Mouse (Mus musculus) embryo, embryonic 11 days (tissue): Measurements from ENCODE around the gene Sap18b.
"Not testable (repeated sequence)": the region's sequence is repeated elsewhere in the genome, so short reads cannot be mapped to it uniquely, and the experiment has no call there.

Experiments used
- DNase-seq: peaks from one replicate; pipeline ENCODE4 v3.0.0-alpha.2; 2015

Gene Sap18b

DNA sequence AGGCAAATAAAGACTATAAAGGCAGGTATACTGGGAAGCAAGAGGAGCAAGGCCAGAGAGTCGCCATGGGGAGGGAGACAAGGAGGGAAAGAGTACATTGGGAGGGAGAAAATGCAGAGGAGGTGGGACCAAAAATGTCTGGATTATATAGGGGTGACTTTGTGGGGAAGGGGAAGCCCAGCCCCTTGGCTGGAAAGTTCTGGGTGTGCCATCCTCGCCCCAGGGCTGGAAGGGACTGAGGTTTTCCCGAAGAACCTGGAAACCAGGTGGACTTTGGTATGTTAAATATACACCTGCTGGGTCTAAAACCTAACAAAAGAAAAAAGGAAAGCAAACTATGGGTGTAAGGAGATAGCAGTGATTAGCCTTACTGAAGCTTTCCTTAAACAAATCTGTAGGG lies 5.0 kb downstream of the Sap18b start:
- DNase-seq, result no peak

DNA sequence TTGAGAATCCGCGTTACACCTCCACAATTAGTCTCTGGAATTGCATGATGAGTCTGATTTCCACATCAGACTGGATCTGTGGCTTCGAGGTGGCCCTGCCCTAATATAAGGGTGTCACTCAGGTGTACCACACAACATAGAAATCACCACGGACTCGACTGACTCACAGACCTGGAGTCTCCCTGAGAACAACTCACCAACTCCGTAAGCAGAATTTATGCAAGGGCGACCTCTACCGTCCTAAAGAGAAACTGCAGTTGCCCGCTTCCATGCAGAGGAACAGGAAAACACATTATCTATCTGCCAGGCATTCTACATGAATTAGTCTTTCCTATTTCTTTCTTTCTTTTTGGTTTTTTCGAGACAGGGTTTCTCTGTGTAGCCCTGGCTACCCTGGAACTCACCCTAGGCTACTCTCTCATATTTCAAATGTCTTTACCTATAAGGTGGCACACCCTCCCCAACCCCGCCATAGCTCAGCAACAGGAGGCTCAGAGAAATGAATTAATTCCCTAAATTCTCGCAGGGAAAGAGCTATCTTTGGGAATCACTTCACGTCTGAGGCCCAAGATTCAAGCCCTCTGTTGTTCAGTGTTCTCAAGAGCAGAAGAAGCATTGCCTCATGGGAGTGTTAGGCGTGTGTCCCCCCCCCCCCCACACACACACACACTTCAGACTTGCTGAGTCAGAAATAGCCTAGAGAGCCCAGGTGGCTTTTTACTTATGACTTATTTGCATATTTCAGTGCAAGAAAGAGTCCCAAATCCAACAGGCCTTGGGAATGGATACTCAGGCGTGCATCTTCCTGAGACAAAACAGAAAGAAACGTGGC lies 7.7 kb downstream of the Sap18b start:
- peak; percentile 83 for DNase-seq

DNA sequence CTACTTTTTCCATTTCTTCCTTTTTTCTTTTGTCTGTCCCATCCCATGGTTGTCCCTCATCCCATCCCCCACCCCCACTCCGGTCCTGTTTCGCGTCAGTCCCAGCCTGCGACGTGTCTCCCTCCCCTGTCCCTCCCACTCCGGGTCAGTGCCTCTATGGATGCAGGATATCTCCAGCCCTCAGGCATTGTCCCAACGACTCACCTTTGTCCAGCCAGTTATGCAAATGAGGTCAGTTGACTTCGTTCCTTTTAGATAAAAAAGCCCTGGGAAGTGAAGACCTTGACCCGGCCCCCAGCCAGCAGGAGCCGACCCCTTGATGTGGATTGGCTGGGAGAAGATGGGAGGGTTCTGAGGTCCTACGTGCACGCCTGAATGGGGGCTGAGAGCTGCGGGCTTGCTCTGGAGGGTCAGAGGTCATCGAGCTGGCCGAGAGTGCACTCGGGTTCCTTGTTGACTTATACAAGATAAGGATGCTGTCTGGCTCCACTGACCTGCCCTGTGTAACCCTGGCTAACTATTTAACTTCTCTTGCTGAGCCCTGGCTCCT lies 8.4 kb downstream of the Sap18b start:
- DNase-seq, result peak; percentile 80

GRCm38 (mm10) chr8:95835891-95836290 lies 10.7 kb downstream of the Sap18b start:
- no peak for DNase-seq

DNA sequence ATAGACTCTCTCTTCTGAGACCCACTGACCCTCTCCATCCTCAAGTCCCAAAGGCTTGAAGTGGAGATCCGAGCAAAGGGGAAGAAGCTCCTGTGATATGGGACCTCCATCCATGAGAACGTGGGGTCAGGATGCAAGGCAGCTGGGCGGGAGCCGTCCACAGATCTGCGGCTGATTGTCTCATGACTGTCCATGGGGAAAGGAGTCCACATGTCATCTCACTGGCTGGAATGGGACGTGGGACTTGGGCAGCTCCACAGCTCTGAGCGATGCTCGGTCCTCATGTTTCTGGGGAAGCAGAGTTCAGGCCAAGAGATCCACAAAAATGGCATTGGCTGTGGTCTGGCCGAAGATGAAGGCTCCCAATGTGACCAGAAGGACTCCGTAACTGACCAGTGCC lies 12.1 kb downstream of the Sap18b start:
- no peak for DNase-seq

- no peak for DNase-seq
Measured at GRCm38 (mm10) chr8:95839289-95839688, 14.1 kb downstream of the Sap18b start.

GRCm38 (mm10) chr8:95841436-95841835 lies 16.3 kb downstream of the Sap18b start:
- DNase-seq, result no peak

DNA sequence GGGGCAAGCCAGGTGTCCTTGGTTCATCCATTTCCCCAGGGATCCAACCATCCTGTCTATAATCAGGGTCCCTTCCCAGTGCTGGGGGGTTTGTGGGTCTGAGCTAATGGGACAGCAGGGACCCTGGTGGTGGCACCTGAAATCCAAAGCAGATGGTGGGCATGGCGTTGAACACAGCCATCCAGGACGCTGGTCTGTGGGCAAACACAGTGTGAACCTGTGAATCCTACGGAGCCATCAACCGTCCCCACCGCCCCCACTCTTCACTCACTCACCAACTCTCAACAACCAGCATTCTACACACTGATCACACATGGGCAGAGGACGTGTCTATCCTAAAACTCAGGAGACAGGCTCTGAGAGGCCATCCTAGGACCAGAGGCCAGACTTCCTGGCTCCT lies 18.8 kb downstream of the Sap18b start:
- no peak for DNase-seq

- no peak for DNase-seq
Measured at GRCm38 (mm10) chr8:95845026-95845425, 19.9 kb downstream of the Sap18b start.

DNA sequence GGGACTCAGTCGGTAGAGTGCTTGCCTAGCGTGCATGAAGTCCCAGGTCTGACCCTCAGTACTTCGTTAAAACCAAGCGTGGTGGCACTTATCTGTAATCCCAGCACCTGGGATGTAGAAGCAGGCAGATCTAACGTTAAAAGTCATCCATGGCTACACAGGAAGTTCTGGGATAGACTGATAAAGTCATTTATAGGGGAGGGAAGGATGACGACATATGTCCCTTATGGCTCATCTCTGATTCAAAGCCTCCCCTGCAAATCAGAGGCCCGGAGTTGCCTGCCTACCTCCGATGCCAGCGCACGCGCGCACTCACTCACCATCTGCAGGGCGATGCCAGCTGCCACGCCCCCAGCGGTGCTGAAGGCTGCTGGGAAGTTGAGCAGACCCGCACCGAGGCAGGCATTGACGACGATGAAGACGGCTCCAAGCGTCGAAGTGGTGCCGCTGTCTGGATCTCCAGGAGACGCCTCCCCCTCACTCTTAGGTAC lies 23.0 kb downstream of the Sap18b start:
- DNase-seq, result no peak

DNA sequence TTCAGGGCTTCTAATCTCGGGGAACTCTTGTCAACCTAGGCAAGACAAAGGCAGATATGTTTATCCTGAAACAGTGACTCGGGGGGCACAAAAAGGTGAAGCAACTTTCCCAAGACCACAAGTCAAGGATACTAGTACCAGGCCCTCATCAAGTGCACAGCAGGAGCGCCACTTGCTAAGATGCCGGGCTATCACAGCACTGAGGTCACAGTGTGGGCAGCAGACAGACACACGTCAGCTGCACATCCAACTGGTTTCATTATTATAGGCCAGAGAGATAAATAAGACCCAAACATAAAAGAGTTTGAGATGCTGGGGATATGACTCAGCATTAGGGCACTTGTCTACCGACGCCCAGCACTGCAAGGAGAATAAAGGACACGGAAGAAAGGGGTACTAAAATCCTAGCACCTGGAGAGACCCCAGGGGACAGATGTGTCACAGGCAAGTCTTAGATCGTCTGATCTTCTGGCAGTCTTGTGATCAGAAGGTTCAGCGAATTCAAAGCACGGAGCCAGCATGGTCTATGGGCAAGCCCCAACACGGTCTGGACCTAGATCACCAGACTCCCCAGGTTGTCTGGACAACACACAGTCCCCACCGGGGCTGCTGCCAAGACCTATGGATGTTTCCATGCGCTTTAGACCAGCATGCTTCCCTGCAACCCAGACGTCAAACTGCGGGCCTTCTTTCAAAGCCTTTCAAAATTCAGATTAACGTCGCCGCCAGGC lies 23.8 kb downstream of the Sap18b start:
- no peak for DNase-seq

- DNase-seq, result no peak
Measured at GRCm38 (mm10) chr8:95850326-95850725, 25.2 kb downstream of the Sap18b start.

DNA sequence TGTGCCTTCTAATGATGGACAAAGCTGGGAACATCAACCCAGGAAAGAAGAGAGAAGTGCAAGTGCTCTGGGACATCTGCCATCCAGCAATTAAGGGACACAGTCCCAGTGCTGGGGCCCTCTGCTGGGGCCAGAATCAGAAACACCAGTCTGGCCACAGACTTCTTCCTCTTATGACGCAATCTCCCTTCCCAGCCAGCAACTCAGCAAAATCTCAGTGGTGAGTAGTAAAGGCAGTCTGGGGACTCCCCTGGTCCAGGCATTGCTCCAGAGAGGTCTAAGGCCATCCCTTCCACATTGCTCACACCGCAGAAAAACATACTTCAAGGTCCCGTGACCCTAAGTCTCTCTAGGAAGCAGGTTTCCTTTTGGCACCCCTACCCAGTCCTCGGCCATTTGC lies 27.1 kb downstream of the Sap18b start:
- no peak for DNase-seq

- peak; percentile 94 for DNase-seq
Measured at GRCm38 (mm10) chr8:95853102-95853843, 28.1 kb downstream of the Sap18b start, which contains the start of gene Slc38a7. Slc38a7 (minus strand) TSS chr8:95853539.

DNA sequence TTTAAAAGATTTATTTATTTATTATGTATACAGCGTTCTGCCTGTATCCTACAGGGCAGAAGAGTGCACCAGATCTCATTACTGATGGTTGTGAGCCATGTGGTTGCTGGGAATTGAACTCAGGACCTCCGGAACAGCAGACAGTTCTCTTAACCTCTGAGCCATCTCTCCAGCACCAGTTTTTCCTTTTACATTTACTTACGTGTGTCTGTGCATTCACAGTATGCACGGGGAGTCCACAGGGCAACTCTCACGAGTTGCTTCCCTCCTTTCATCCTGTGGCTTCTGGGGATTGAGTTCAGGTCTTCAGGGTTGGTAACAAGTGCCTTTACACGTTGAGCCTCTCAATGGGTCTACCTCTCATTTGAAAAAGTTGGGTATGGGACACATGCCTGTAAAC lies 29.0 kb downstream of the Sap18b start:
- no peak for DNase-seq

GRCm38 (mm10) chr8:95863761-95864440 lies 38.8 kb downstream of the Sap18b start:
- DNase-seq, result not testable (repeated sequence)

DNA sequence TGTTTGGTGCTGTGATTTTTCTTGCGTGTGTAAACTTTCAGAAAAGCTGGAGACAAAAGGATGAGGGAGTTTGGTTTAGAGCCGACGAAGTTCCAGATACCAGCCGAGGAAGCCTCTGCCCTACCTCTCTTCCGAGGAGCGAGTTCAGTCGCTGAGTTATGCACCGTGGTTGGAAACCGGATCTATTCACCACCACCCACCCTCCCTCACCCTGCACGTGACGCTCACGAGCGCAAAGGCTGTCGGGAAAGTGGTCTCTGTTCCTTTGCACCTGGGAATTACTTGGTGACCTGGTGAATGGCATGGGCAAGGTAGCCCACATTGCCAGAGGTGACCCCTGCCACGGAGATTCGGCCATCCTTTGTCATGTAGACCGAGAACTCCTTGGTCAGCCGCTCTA lies 39.7 kb downstream of the Sap18b start:
- not testable (repeated sequence) for DNase-seq

DNA sequence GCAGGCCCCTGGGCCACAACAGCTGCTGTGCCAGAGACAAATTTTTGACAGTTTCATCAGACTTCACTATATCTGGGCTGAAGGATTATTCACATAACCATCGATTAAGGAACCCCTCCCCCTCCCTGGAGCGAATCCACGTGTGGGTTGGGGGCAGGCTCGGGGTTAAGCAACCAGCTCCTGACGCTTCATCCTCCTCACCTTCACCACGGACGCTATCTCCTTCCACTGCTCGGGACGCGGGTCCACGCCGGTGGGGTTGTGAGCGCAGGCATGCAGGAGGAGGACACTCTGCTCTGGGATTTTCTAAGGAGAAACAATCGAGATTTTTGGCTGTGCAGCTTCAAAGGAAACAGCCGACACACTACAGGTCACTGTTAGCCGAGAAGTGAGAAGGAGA lies 46.5 kb downstream of the Sap18b start:
- no peak for DNase-seq

- no peak for DNase-seq
Measured at GRCm38 (mm10) chr8:95875270-95875669, 50.1 kb downstream of the Sap18b start.
